Comparison of ENCODE assay signal across 11 mouse cellular contexts in the genomic region with DNA sequence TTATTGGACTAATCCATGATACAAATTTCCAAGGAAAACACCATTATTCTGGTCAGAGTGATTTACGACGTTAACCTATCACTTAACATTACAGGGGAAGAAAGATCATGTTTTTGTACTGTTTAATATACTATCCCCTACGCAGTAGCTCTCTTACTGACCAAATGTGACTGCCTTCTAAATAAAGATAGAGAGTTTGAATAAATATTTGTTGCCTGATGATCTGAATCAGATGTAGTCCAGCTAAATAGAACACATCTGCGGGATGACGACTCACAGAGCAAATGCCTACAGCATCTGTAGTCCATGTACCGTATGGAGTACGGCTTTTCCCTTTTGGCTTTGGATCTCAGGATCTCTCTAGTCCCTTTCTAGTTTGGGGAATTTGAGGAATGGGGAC.
"Had no signal": no experiment of that assay in that cellular context is flagged by ENCODE, and none has a peak within 500 bp of the region (broad histone marks: within the 10 kb centered on the region; RNA-seq: fewer than 3 reads in every experiment).

No protein-coding gene starts in this region.

- H3K4me2 ChIP-seq: limb, embryonic 12.5 days; midbrain, embryonic 15.5 days; neural tube, embryonic 12.5 days had no signal

- H3K36me3 ChIP-seq: limb, embryonic 12.5 days; midbrain, embryonic 10.5 days; midbrain, embryonic 15.5 days; neural tube, embryonic 12.5 days had no signal

- H3K27ac ChIP-seq: limb, embryonic 12.5 days; liver, embryonic 14.5 days; midbrain, embryonic 10.5 days; midbrain, embryonic 15.5 days; neural tube, embryonic 12.5 days had no signal

- H3K4me3 ChIP-seq: limb, embryonic 12.5 days; midbrain, embryonic 10.5 days; midbrain, embryonic 15.5 days; neural tube, embryonic 12.5 days had no signal

- H3K9me3 ChIP-seq: limb, embryonic 12.5 days; midbrain, embryonic 10.5 days; midbrain, embryonic 15.5 days; neural tube, embryonic 12.5 days had no signal

- ATAC-seq: inflammation-experienced regulatory T-cells, adult 6 months; lung, postnatal 0 days had no signal

- H3K27me3 ChIP-seq: limb, embryonic 12.5 days; midbrain, embryonic 15.5 days; neural tube, embryonic 12.5 days had no signal

- DNase-seq: kidney, adult 9 months; spleen, adult 18-20 months; thymus, adult 18-20 months; thymus, postnatal 14 days had no signal

- H3K9ac ChIP-seq: limb, embryonic 12.5 days; liver, embryonic 14.5 days; midbrain, embryonic 15.5 days; neural tube, embryonic 12.5 days had no signal

- H3K4me1 ChIP-seq: limb, embryonic 12.5 days; neural tube, embryonic 12.5 days had no signal
